Mouse (Mus musculus): Measurements from ENCODE around the gene Dact1.

GRCm38 (mm10) chr12:71364531-71364930 is 54.8 kb downstream of the Dact1 start:
- TF ChIP-seq CTCF (IDR thresholded peaks at IDR 0.05): no peak
- no peak for TF ChIP-seq EP300 (IDR thresholded peaks at IDR 0.05)

Data from lung, postnatal 0 days (tissue).